Mouse (Mus musculus): ENCODE measurements around the gene Rhbdl1. TPM values are rescaled to one million over a fixed set of nuclear protein-coding genes. Genes with fewer than 3 reads are reported as not detected.

Rhbdl1 gene
- polyA plus RNA-seq, 1 experiment = 2.9 TPM

DNA sequence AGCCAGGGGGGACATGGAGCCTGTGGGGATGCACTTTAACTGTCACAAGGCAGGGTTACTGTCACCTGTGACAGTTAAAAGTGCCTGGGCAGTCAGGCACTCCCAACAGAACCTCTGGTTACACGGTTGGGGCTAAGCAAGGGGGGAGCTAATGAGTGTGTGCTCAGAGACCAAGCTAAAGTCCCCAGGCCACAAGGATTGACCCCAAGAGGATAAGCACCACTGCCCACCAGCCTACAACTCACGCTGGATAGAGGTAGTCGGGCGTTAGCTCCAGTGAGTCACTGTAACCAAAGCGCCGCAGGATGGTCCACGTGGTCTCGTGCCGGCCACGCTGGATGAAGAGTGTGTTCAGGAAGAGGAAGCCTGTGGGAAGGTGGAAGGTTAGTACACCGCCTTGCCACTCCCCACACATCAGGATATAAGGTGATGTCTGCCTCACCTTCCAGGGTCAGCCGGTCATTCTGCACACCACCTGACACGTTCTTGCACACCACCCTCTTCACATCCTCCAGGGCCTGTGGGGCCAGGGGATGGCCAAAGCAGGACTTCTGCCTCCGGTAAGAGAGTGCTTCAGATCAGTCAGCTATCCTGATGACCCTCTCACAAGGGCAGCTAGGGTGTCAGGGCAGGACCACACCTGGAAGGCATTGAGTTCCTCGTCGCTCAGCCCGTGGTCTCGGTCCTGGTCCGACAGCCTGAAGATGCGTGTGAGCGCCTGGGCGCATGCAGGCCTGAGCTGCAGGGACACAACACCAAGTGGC, 4.2 kb upstream of the Rhbdl1 start, which contains the start of gene Gm20683:
Gene Gm20683 (minus strand): TSS at position 647 of the 764 bp plus-strand sequence.
- Histone ChIP-seq H3K4me1 (peaks cover 93% of the 10 kb centered on the region), H3K36me3 (replicated peaks; ENCODE audit: low read length) (peaks cover 82% of the 10 kb centered on the region)
- TF ChIP-seq FLI1 (IDR thresholded peaks at IDR 0.05; ENCODE audit: low read length) (no peak), GATA1 (IDR thresholded peaks at IDR 0.05; ENCODE audit: borderline replicate concordance, low read length) (no peak)

DNA sequence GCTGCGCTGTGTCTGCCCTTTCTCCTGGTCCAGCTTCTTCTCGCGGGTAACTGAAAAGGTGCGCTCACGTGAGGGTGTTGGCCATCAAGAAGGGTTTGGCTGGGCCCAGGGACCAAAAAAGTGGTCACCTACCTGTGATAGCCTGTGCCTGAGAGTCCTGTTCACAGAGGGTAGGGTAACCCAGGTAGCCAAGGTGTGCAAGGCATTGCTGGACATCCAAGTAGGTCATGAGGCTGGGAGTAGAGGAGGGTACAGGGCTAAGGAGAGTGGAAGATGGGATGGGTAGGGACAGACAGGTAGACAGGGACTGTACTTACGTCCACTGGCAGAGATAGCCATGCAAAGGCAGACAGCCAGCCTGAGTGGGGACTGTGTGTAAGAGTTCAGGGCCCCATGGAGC, 3.4 kb upstream of the Rhbdl1 start:
- no peak for TF ChIP-seq FLI1 (IDR thresholded peaks at IDR 0.05; ENCODE audit: low read length)
- TF ChIP-seq GATA1 (IDR thresholded peaks at IDR 0.05; ENCODE audit: borderline replicate concordance, low read length) = no peak
- Histone ChIP-seq H3K4me1 (peaks cover 95% of the 10 kb centered on the region), H3K9me3 (no peaks in the 10 kb centered on the region), H3K4me3 (replicated peaks) (peak overlapping the region; percentile 55), H3K27me3 (replicated peaks) (no peaks in the 10 kb centered on the region), H3K36me3 (replicated peaks; ENCODE audit: low read length) (peaks cover 82% of the 10 kb centered on the region)

More for the DNA sequence above, 4.2 kb upstream of the Rhbdl1 start, which contains the start of gene Gm20683:
- no peaks in the 10 kb centered on the region for H3K9me3 ChIP-seq
- no peaks in the 10 kb centered on the region for H3K27me3 ChIP-seq (replicated peaks)
- peak within 1 kb of the TSS; percentile 55 for H3K4me3 ChIP-seq (replicated peaks)

DNA sequence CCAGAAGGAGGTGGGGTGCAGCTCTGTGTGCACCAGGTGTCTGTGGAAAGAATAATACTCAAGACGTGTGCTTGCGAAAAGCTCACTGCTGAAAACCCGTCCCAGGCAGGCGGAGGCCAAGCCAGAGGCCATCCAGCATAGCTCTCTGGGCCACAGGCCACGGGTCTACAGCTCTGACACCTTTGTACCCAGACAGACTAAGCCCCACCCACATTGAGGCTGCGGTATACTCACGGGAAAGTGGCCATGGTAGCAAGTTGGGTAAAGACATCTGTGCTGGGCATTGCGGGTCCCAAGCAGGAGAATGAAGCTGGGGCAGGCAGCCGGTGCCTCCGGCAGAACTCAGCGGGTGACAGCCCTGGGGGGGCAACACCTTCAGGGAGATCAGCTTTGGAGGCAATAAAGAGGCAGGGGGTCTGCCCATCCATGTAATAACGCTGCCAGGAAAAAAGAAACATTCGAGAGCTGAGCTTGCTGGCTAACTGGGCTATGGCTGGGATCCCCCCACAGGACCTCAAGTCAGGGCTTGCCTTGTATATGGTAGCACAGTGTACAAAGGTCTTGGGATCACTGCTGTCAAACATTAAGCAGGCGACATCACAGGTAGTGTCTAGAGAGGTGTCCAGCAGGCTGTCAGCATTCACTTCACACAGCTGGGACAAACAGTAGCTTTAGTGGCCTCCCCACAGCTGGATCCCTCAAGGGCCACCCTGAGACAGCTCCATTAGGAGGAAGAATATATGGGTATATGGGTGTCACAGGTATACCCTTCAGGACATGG, 2.5 kb upstream of the Rhbdl1 start:
- no peak for TF ChIP-seq GATA1 (IDR thresholded peaks at IDR 0.05; ENCODE audit: borderline replicate concordance, low read length)
- no peak for TF ChIP-seq FLI1 (IDR thresholded peaks at IDR 0.05; ENCODE audit: low read length)
- H3K36me3 ChIP-seq (replicated peaks; ENCODE audit: low read length) = peaks cover 85% of the 10 kb centered on the region

GRCm38 (mm10) chr17:25838904-25839303, 1.8 kb upstream of the Rhbdl1 start:
- TF ChIP-seq GATA1 (IDR thresholded peaks at IDR 0.05; ENCODE audit: borderline replicate concordance, low read length) = no peak
- no peak for TF ChIP-seq FLI1 (IDR thresholded peaks at IDR 0.05; ENCODE audit: low read length)
- peaks cover 97% of the 10 kb centered on the region for H3K4me1 ChIP-seq

More for the DNA sequence above, 2.5 kb upstream of the Rhbdl1 start:
- Histone ChIP-seq H3K4me1 (peaks cover 95% of the 10 kb centered on the region), H3K27me3 (replicated peaks) (no peaks in the 10 kb centered on the region), H3K9me3 (no peaks in the 10 kb centered on the region), H3K4me3 (replicated peaks) (no peak overlapping the region)

DNA sequence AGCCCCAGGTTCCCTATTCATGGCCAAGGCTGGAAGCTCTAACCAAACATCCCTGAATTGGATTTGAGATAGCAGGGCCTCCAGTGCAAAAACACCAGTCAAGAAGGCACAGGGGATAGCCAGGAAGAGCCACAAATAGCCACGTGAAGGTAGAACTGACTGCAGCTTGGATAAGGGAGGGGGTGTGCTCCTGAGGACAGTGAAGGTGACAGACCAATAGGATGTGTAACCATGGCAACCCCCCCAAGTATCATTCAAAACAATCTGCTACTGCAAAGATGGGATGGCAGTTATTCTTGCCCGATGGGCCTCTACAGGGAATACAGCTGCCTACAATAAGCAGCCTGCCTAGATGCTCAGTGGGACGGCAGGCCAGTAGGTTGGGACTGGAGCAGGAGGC, 438 bp upstream of the Rhbdl1 start:
- no peak for TF ChIP-seq FLI1 (IDR thresholded peaks at IDR 0.05; ENCODE audit: low read length)
- no peak for TF ChIP-seq GATA1 (IDR thresholded peaks at IDR 0.05; ENCODE audit: borderline replicate concordance, low read length)
- no peaks in the 10 kb centered on the region for H3K27me3 ChIP-seq (replicated peaks)
- H3K36me3 ChIP-seq (replicated peaks; ENCODE audit: low read length) = peaks cover 83% of the 10 kb centered on the region
- peaks cover 88% of the 10 kb centered on the region for H3K4me1 ChIP-seq
- no peaks in the 10 kb centered on the region for H3K9me3 ChIP-seq
- H3K4me3 ChIP-seq (replicated peaks) = no peak overlapping the region

More at GRCm38 (mm10) chr17:25838904-25839303, 1.8 kb upstream of the Rhbdl1 start:
- no peaks in the 10 kb centered on the region for H3K9me3 ChIP-seq
- no peak overlapping the region for H3K4me3 ChIP-seq (replicated peaks)
- no peaks in the 10 kb centered on the region for H3K27me3 ChIP-seq (replicated peaks)
- peaks cover 90% of the 10 kb centered on the region for H3K36me3 ChIP-seq (replicated peaks; ENCODE audit: low read length)

DNA sequence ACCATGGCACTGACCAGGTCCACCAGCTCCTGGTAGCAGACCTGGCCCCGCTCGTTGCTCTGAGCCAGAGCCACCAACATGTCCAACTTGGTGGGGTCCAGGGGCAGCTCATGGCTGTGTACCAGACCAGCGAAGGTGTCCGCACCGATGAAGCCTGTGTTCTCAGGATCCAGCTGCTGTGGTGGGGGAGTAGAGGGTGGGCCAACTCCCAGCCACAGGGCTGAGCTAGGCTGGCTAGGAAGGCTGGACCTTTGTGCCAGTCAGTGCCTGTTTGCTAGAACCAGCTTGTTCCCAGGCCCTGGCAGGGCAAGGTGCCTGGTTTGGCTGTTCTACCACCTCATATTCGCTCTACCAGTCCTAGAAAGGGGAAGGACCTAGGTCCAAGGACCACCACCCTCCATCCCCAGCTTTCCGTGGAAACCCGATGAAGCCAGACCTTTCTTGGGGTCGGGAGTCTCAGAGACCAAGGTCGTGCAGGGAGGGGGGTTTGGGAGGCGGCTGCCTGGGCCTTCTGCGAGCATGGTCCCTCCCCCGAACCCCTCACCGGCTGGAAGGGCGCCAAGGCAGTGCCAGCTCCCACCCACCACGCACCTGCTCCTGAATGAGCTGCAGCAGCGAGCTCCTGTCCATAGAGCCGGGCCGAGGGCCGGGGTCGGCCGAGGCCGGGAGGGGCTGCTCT, 559 bp downstream of the Rhbdl1 start:
- peak overlapping the region; percentile 38 for H3K4me3 ChIP-seq (replicated peaks)

GRCm38 (mm10) chr17:25835816-25836215, 1.3 kb downstream of the Rhbdl1 start:
- no peaks in the 10 kb centered on the region for H3K9me3 ChIP-seq
- TF ChIP-seq FLI1 (IDR thresholded peaks at IDR 0.05; ENCODE audit: low read length) (no peak), GATA1 (IDR thresholded peaks at IDR 0.05; ENCODE audit: borderline replicate concordance, low read length) (no peak)
- H3K36me3 ChIP-seq (replicated peaks; ENCODE audit: low read length) = peaks cover 78% of the 10 kb centered on the region
- H3K4me3 ChIP-seq (replicated peaks) = peak overlapping the region; percentile 19
- no peaks in the 10 kb centered on the region for H3K27me3 ChIP-seq (replicated peaks)
- H3K4me1 ChIP-seq = peaks cover 85% of the 10 kb centered on the region

More for the DNA sequence above, 559 bp downstream of the Rhbdl1 start:
- peaks cover 85% of the 10 kb centered on the region for H3K4me1 ChIP-seq
- H3K9me3 ChIP-seq = no peaks in the 10 kb centered on the region
- TF ChIP-seq GATA1 (IDR thresholded peaks at IDR 0.05; ENCODE audit: borderline replicate concordance, low read length) = no peak
- no peak for TF ChIP-seq FLI1 (IDR thresholded peaks at IDR 0.05; ENCODE audit: low read length)
- peaks cover 78% of the 10 kb centered on the region for H3K36me3 ChIP-seq (replicated peaks; ENCODE audit: low read length)
- no peaks in the 10 kb centered on the region for H3K27me3 ChIP-seq (replicated peaks)

DNA sequence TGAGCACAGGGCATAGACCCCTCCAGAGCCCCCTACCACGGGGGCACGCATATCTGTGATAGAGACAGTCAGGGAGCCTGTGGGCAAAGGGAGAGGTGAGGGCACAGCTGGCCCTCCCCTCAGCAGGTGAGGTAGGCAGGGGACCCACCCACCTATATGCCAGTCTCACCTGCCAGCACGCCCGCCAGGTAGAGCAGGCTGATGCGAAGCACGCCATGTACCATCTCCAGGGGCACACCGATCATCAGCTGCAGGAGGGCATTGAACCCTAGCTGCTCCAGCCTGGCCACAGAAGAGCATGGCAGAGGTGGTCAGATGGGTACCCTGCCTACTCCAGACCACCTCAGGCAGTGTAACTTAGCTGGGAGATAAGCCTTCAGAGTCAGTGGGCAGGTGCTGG, 1.8 kb downstream of the Rhbdl1 start:
- TF ChIP-seq GATA1 (IDR thresholded peaks at IDR 0.05; ENCODE audit: borderline replicate concordance, low read length) = no peak
- no peak for TF ChIP-seq FLI1 (IDR thresholded peaks at IDR 0.05; ENCODE audit: low read length)
- Histone ChIP-seq H3K36me3 (replicated peaks; ENCODE audit: low read length) (peaks cover 78% of the 10 kb centered on the region), H3K4me3 (replicated peaks) (peak overlapping the region; percentile 76), H3K9me3 (no peaks in the 10 kb centered on the region), H3K4me1 (peaks cover 85% of the 10 kb centered on the region), H3K27me3 (replicated peaks) (no peaks in the 10 kb centered on the region)

GRCm38 (mm10) chr17:25834595-25835222, 2.4 kb downstream of the Rhbdl1 start:
- Histone ChIP-seq H3K36me3 (replicated peaks; ENCODE audit: low read length) (peaks cover 78% of the 10 kb centered on the region), H3K4me3 (replicated peaks) (peak overlapping the region; percentile 97), H3K9me3 (no peaks in the 10 kb centered on the region), H3K27me3 (replicated peaks) (no peaks in the 10 kb centered on the region), H3K4me1 (peaks cover 85% of the 10 kb centered on the region)
- TF ChIP-seq GATA1 (IDR thresholded peaks at IDR 0.05; ENCODE audit: borderline replicate concordance, low read length) (no peak), FLI1 (IDR thresholded peaks at IDR 0.05; ENCODE audit: low read length) (no peak)
